17 mouse cellular contexts compared by ENCODE assay signal in the genomic region with DNA sequence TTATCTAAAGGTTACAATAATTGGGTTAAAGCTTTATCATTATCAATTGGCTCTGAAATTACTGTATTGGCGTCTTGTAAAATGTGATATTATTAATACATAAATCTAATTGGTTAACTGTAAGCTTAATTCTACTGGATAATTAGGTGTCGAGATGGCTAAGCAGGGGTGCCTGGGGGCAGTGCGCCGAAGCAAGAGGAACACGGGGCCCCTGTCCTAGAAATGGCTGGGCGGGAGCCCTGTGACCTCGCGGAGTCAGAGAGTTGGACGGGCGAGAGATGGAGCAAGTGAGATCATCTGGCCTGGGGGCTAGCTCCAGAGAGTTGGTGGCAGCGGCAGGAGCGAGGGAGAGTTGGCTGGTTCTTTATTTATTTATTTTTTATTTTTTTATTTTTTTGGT. TPM values are rescaled to one million over a fixed set of nuclear protein-coding genes. Genes with fewer than 3 reads are reported as not detected.
"Had no signal": no experiment of that assay in that cellular context is flagged by ENCODE, and none has a peak within 500 bp of the region (broad histone marks: within the 10 kb centered on the region; RNA-seq: fewer than 3 reads in every experiment).

No protein-coding gene starts in this region.

- H3K36me3 ChIP-seq: lung, embryonic 15.5 days; midbrain, embryonic 15.5 days; neural tube, embryonic 12.5 days; stomach, embryonic 15.5 days had no signal

- ATAC-seq: lung, postnatal 0 days; midbrain, embryonic 13.5 days; midbrain, embryonic 15.5 days had no signal

- H3K4me2 ChIP-seq: lung, embryonic 15.5 days; midbrain, embryonic 11.5 days; midbrain, embryonic 13.5 days; midbrain, embryonic 15.5 days; neural tube, embryonic 12.5 days; stomach, embryonic 15.5 days had no signal

- H3K27me3 ChIP-seq: lung, embryonic 15.5 days; midbrain, embryonic 13.5 days; midbrain, embryonic 15.5 days; neural tube, embryonic 12.5 days; stomach, embryonic 15.5 days had no signal

- DNase-seq: lung, adult 2 months; lung, postnatal 14 days; lung, postnatal 36 days; right cerebral cortex, postnatal 14 days; thymus, adult 2 months; thymus, postnatal 36 days had no signal

- H3K4me1 ChIP-seq: lung, embryonic 15.5 days; midbrain, embryonic 15.5 days; neural tube, embryonic 12.5 days; stomach, embryonic 15.5 days had no signal

- H3K9me3 ChIP-seq: lung, embryonic 15.5 days; midbrain, embryonic 13.5 days; midbrain, embryonic 15.5 days; neural tube, embryonic 12.5 days; stomach, embryonic 15.5 days had no signal

- H3K4me3 ChIP-seq: lung, embryonic 15.5 days; megakaryocyte, embryonic 14.5 days; midbrain, embryonic 13.5 days; midbrain, embryonic 15.5 days; neural tube, embryonic 12.5 days; stomach, embryonic 15.5 days had no signal

- H3K27ac ChIP-seq: liver, embryonic 14.5 days; lung, embryonic 15.5 days; macrophage; midbrain, embryonic 13.5 days; midbrain, embryonic 15.5 days; neural tube, embryonic 12.5 days; stomach, embryonic 15.5 days; stomach, postnatal 0 days had no signal

- H3K9ac ChIP-seq: liver, embryonic 14.5 days; lung, embryonic 15.5 days; midbrain, embryonic 13.5 days; midbrain, embryonic 15.5 days; neural tube, embryonic 12.5 days; stomach, embryonic 15.5 days had no signal

RNA-seq across cellular contexts. Expression of gene Syne3, which starts 40.2 kb away (rescaled TPM):
- polyA plus RNA-seq: midbrain, embryonic 11.5 days had no signal
